Mouse (Mus musculus): ENCODE measurements around the gene Tfap4. TPM values are rescaled to one million over a fixed set of nuclear protein-coding genes. Genes with fewer than 3 reads are reported as not detected.

Tfap4 gene
- polyA plus RNA-seq, 1 experiment = 8.3 TPM

GRCm38 (mm10) chr16:4552829-4553550 is 6.7 kb downstream of the Tfap4 start:
- Histone ChIP-seq H3K36me3 (ENCODE audit: control insufficient read depth, insufficient read depth, low read length) (peaks cover 3% of the 10 kb centered on the region; the same call in 1 of the 2 replicates), H3K4me3 (ENCODE audit: low read depth, low read length) (no peak overlapping the region), H3K4me1 (ENCODE audit: control insufficient read depth, insufficient read depth, insufficient read length, low read length) (peaks cover 15% of the 10 kb centered on the region), H3K27me3 (ENCODE audit: control insufficient read depth, insufficient read depth, low read length) (no peaks in the 10 kb centered on the region), H3K27ac (ENCODE audit: insufficient read depth, low read depth, low read length) (no peak overlapping the region)
- WGBS = 52% methylated on average over 6 of the region's 6 CpGs
- TF ChIP-seq POLR2A (IDR thresholded peaks at IDR 0.05; ENCODE audit: low read depth, low read length) (no peak), CTCF (IDR thresholded peaks at IDR 0.05; ENCODE audit: extremely low read depth, insufficient read length, insufficient replicate concordance, low read depth, low read length) (no peak)

GRCm38 (mm10) chr16:4551885-4552284 is 7.8 kb downstream of the Tfap4 start:
- Histone ChIP-seq H3K36me3 (ENCODE audit: control insufficient read depth, insufficient read depth, low read length) (peaks cover 9% of the 10 kb centered on the region; the same call in 1 of the 2 replicates), H3K4me1 (ENCODE audit: control insufficient read depth, insufficient read depth, insufficient read length, low read length) (peaks cover 11% of the 10 kb centered on the region), H3K27me3 (ENCODE audit: control insufficient read depth, insufficient read depth, low read length) (no peaks in the 10 kb centered on the region), H3K4me3 (ENCODE audit: low read depth, low read length) (no peak overlapping the region), H3K27ac (ENCODE audit: insufficient read depth, low read depth, low read length) (no peak overlapping the region)
- 89% methylated on average over 12 of the region's 12 CpGs for WGBS
- TF ChIP-seq CTCF (IDR thresholded peaks at IDR 0.05; ENCODE audit: extremely low read depth, insufficient read length, insufficient replicate concordance, low read depth, low read length) = no peak
- no peak for TF ChIP-seq POLR2A (IDR thresholded peaks at IDR 0.05; ENCODE audit: low read depth, low read length)

DNA sequence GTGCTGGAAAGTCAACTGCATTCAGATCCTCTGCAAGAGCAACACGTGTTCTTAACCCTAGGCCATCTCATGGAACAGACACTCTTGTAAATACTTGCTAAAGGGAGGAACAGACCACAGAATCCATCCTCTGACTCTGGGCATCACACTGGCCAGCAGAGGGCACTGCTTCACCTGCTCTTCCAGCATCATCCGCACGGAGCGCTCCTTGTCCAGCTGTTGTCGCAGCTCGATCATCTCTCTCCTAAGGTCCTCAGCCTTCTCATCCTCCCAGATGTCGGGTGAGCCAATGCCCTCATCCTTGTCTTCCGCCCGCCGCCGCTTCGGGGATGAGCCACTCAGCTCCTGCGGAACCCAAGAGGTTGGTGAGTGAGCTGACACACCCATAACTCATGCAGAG is 8.6 kb downstream of the Tfap4 start:
- no peaks in the 10 kb centered on the region for H3K27me3 ChIP-seq (ENCODE audit: control insufficient read depth, insufficient read depth, low read length)
- TF ChIP-seq POLR2A (IDR thresholded peaks at IDR 0.05; ENCODE audit: low read depth, low read length) = no peak
- TF ChIP-seq CTCF (IDR thresholded peaks at IDR 0.05; ENCODE audit: extremely low read depth, insufficient read length, insufficient replicate concordance, low read depth, low read length) = peak; percentile 100
- H3K36me3 ChIP-seq (ENCODE audit: control insufficient read depth, insufficient read depth, low read length) = peaks cover 9% of the 10 kb centered on the region; the same call in 1 of the 2 replicates
- WGBS = 28% methylated on average over 13 of the region's 13 CpGs
- H3K27ac ChIP-seq (ENCODE audit: insufficient read depth, low read depth, low read length) = no peak overlapping the region
- H3K4me1 ChIP-seq (ENCODE audit: control insufficient read depth, insufficient read depth, insufficient read length, low read length) = peaks cover 11% of the 10 kb centered on the region
- no peak overlapping the region for H3K4me3 ChIP-seq (ENCODE audit: low read depth, low read length)

DNA sequence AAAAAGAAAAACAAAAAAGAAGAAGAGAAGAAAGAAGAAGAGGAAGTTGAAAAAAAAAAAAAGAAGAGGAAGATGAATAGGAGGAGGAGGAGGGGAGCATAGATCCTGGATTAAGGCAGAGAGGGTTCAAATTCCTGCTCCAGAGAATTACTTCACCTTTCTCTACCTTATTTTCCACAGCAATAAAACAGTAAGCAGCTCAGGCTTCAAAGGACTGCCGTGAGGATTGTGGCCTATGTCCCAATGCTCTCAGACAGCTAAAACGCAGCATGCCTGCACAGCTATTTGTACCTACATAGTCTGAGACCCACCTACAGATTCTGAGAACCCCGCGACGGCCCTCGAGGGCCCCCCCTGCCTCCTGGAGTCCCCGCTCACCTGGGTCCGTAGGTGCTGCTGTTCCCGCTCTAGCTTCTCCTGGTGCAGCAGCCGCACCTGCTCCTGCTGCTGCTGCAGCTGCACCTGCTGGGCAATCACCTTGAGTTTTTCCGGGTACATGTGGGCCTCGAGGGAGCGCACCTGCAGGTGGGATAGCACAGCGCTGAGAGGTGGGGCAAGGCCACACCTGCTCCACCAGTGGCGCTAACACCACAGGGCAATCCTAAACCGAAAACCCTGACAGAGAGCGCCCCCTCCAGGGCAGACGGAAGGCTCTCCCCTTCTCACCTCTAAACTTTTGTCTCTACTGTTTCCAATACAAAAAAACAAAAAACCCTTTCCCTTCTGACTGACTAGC is 10.5 kb downstream of the Tfap4 start:
- WGBS = 27% methylated on average over 18 of the region's 18 CpGs
- peak overlapping the region; percentile 45 for H3K4me3 ChIP-seq (ENCODE audit: low read depth, low read length)
- H3K27me3 ChIP-seq (ENCODE audit: control insufficient read depth, insufficient read depth, low read length) = no peaks in the 10 kb centered on the region
- no peak for TF ChIP-seq POLR2A (IDR thresholded peaks at IDR 0.05; ENCODE audit: low read depth, low read length)
- peak; percentile 71 for TF ChIP-seq CTCF (IDR thresholded peaks at IDR 0.05; ENCODE audit: extremely low read depth, insufficient read length, insufficient replicate concordance, low read depth, low read length)
- peaks cover 12% of the 10 kb centered on the region for H3K36me3 ChIP-seq (ENCODE audit: control insufficient read depth, insufficient read depth, low read length)
- H3K4me1 ChIP-seq (ENCODE audit: control insufficient read depth, insufficient read depth, insufficient read length, low read length) = peaks cover 11% of the 10 kb centered on the region
- H3K27ac ChIP-seq (ENCODE audit: insufficient read depth, low read depth, low read length) = peak overlapping the region; percentile 83

DNA sequence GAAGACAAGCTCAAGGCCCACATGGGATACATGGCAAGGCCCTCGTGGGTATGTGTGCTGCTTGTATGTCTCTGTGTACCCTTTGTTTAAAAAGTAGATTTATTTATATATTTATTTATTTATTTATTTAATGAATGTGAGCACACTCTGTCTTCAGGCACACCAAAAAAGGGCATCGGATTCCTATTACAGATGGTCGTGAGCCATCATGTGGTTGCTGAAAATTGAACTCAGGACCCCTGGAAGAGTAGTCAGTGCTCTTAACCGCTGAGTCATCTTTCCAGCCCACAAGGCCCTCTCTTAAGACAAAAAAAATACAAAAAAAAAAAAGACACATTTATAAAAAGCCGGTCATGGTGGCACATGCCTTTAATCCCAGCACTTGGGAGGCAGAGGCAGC is 12.0 kb downstream of the Tfap4 start:
- peaks cover 12% of the 10 kb centered on the region for H3K36me3 ChIP-seq (ENCODE audit: control insufficient read depth, insufficient read depth, low read length)
- no peak overlapping the region for H3K4me3 ChIP-seq (ENCODE audit: low read depth, low read length)
- H3K27me3 ChIP-seq (ENCODE audit: control insufficient read depth, insufficient read depth, low read length) = no peaks in the 10 kb centered on the region
- WGBS = 79% methylated on average over 5 of the region's 5 CpGs
- H3K27ac ChIP-seq (ENCODE audit: insufficient read depth, low read depth, low read length) = no peak overlapping the region
- no peak for TF ChIP-seq POLR2A (IDR thresholded peaks at IDR 0.05; ENCODE audit: low read depth, low read length)
- no peak for TF ChIP-seq CTCF (IDR thresholded peaks at IDR 0.05; ENCODE audit: extremely low read depth, insufficient read length, insufficient replicate concordance, low read depth, low read length)
- peaks cover 9% of the 10 kb centered on the region for H3K4me1 ChIP-seq (ENCODE audit: control insufficient read depth, insufficient read depth, insufficient read length, low read length)

- H3K27me3 ChIP-seq (ENCODE audit: control insufficient read depth, insufficient read depth, low read length) = no peaks in the 10 kb centered on the region
- TF ChIP-seq POLR2A (IDR thresholded peaks at IDR 0.05; ENCODE audit: low read depth, low read length) (no peak), CTCF (IDR thresholded peaks at IDR 0.05; ENCODE audit: extremely low read depth, insufficient read length, insufficient replicate concordance, low read depth, low read length) (no peak)
- peaks cover 12% of the 10 kb centered on the region for H3K36me3 ChIP-seq (ENCODE audit: control insufficient read depth, insufficient read depth, low read length)
- WGBS = 88% methylated on average over 8 of the region's 8 CpGs
- H3K4me3 ChIP-seq (ENCODE audit: low read depth, low read length) = no peak overlapping the region
- H3K27ac ChIP-seq (ENCODE audit: insufficient read depth, low read depth, low read length) = no peak overlapping the region
- peaks cover 12% of the 10 kb centered on the region for H3K4me1 ChIP-seq (ENCODE audit: control insufficient read depth, insufficient read depth, insufficient read length, low read length)
These were observed 12.8 kb downstream of the Tfap4 start for GRCm38 (mm10) chr16:4546838-4547237.

DNA sequence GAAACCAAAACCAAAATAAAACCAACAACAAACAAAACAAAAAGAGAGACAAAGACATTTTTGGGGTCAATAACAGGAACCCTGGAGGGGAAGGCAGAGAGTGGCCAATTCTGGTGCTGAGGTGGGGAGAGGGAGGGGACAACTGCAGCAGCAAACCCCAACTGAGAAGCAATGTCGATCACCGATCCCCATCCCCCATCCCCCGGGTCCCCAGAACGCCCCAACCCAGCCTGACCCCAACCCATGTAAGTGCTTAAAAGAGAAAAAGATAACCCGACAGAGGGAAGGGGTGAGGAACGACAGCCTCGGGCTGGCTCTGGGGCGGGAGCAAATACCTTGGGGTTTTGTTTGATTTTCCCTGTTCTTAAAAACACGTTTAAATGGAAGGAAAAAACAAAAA is 14.8 kb downstream of the Tfap4 start:
- Histone ChIP-seq H3K27ac (ENCODE audit: insufficient read depth, low read depth, low read length) (no peak overlapping the region), H3K4me3 (ENCODE audit: low read depth, low read length) (no peak overlapping the region), H3K36me3 (ENCODE audit: control insufficient read depth, insufficient read depth, low read length) (peaks cover 9% of the 10 kb centered on the region), H3K4me1 (ENCODE audit: control insufficient read depth, insufficient read depth, insufficient read length, low read length) (peaks cover 10% of the 10 kb centered on the region), H3K27me3 (ENCODE audit: control insufficient read depth, insufficient read depth, low read length) (no peaks in the 10 kb centered on the region)
- no peak for TF ChIP-seq CTCF (IDR thresholded peaks at IDR 0.05; ENCODE audit: extremely low read depth, insufficient read length, insufficient replicate concordance, low read depth, low read length)
- no peak for TF ChIP-seq POLR2A (IDR thresholded peaks at IDR 0.05; ENCODE audit: low read depth, low read length)
- 73% methylated on average over 9 of the region's 9 CpGs for WGBS
